ENCODE assay signal across 8 mouse cellular contexts in the genomic region with DNA sequence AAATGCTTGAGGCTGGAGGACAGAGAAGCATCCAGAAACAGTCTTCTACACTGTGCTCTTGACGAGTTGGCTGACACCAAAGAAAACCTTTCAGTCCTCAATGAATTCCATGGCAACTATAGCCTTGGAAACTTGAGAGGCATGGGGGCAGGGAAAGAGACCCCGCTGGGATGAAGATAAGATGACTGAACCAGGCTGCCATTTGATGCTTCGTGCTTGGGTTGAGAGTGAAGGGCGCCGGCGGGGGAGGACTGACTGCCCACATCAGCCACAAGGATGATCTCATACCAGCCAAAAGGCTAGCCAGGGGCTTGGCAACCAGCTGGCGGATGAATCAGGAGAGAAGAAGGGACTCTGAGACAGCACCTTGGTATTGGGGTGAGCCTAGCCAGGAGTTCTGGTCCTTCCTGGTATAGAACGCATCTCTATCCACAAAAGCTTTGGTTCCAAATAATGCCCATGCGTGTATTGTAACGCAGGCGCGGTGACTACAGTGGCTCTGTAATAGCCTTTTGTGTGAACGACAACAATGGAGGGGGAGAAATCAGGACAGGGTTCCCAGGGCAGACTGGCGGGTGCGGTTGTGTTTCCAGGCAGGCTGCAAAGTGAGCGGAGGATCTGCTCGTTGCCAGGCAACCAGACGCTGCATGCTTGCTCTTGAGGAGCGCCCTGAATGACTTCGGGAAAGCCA. TPM values are rescaled to one million over a fixed set of nuclear protein-coding genes. Genes with fewer than 3 reads are reported as not detected.
DNase-seq lines count a peak whose midpoint lies in the region; ATAC-seq and TF ChIP-seq lines count a peak whose summit lies in the region.

No protein-coding gene starts in this region.

- under 1% methylated on average over 20 of the region's 20 CpGs for WGBS in embryonic facial prominence, embryonic 13.5 days
- 6% methylated on average over 20 of the region's 20 CpGs for WGBS in kidney, adult 2 months
- WGBS in limb, embryonic 12.5 days = 2% methylated on average over 20 of the region's 20 CpGs
- WGBS in midbrain, embryonic 16.5 days = under 1% methylated on average over 20 of the region's 20 CpGs

- no peak for TF ChIP-seq POLR2A in kidney, adult 2 months (IDR thresholded peaks at IDR 0.05; ENCODE audit: low read depth, low read length)

- peak; percentile 41 for DNase-seq in heart, adult 8-10 months (ENCODE audit: low spot score)
- peak; percentile 43 for DNase-seq in kidney, adult 2 months
- peak; percentile 77 for DNase-seq in testis, postnatal 10 days (ENCODE audit: low spot score)

- peaks cover 49% of the 10 kb centered on the region for H3K4me1 ChIP-seq in megakaryocyte, embryonic 14.5 days
- H3K4me1 ChIP-seq in embryonic facial prominence, embryonic 13.5 days = peaks cover 12% of the 10 kb centered on the region
- no peaks in the 10 kb centered on the region for H3K4me1 ChIP-seq in kidney, adult 2 months (ENCODE audit: control insufficient read depth, insufficient read depth, low read length)
- H3K4me1 ChIP-seq in limb, embryonic 12.5 days (replicated peaks) = peaks cover 16% of the 10 kb centered on the region
- peaks cover 19% of the 10 kb centered on the region for H3K4me1 ChIP-seq in midbrain, embryonic 16.5 days (ENCODE audit: control insufficient read depth, insufficient read depth, low read length)

- no peaks in the 10 kb centered on the region for H3K9me3 ChIP-seq in megakaryocyte, embryonic 14.5 days
- H3K9me3 ChIP-seq in embryonic facial prominence, embryonic 13.5 days = no peaks in the 10 kb centered on the region
- no peaks in the 10 kb centered on the region for H3K9me3 ChIP-seq in limb, embryonic 12.5 days
- H3K9me3 ChIP-seq in midbrain, embryonic 16.5 days (replicated peaks; ENCODE audit: control insufficient read depth, low read length, poor library complexity, severe bottlenecking) = no peaks in the 10 kb centered on the region

- H3K36me3 ChIP-seq in megakaryocyte, embryonic 14.5 days (replicated peaks; ENCODE audit: low read length) = no peaks in the 10 kb centered on the region
- H3K36me3 ChIP-seq in embryonic facial prominence, embryonic 13.5 days = no peaks in the 10 kb centered on the region
- no peaks in the 10 kb centered on the region for H3K36me3 ChIP-seq in kidney, adult 2 months (ENCODE audit: control insufficient read depth, insufficient read depth, low read length)
- H3K36me3 ChIP-seq in limb, embryonic 12.5 days = no peaks in the 10 kb centered on the region
- no peaks in the 10 kb centered on the region for H3K36me3 ChIP-seq in midbrain, embryonic 16.5 days (ENCODE audit: control insufficient read depth, insufficient read depth, low read length)

- no peak for ATAC-seq in megakaryocyte, adult 5-6 weeks (ENCODE audit: poor library complexity, severe bottlenecking)
- peak; percentile 59 for ATAC-seq in embryonic facial prominence, embryonic 13.5 days (ENCODE audit: insufficient number of reproducible peaks, insufficient read depth, low FRiP score, low TSS enrichment, low read depth)
- ATAC-seq in limb, embryonic 12.5 days (ENCODE audit: insufficient number of reproducible peaks, insufficient read depth, low FRiP score, low TSS enrichment, low read depth) = peak; percentile 72; the same call in 1 of the 2 replicates
- peak; percentile 96 for ATAC-seq in midbrain, embryonic 16.5 days

- no peaks in the 10 kb centered on the region for H3K27me3 ChIP-seq in megakaryocyte, embryonic 14.5 days (replicated peaks)
- no peaks in the 10 kb centered on the region; the same call in 1 of the 2 replicates for H3K27me3 ChIP-seq in embryonic facial prominence, embryonic 13.5 days
- no peaks in the 10 kb centered on the region for H3K27me3 ChIP-seq in kidney, adult 2 months (replicated peaks; ENCODE audit: control insufficient read depth, insufficient read depth, low read length)
- H3K27me3 ChIP-seq in limb, embryonic 12.5 days = peaks cover 12% of the 10 kb centered on the region
- H3K27me3 ChIP-seq in midbrain, embryonic 16.5 days (ENCODE audit: control insufficient read depth, insufficient read depth, low read depth, low read length) = no peaks in the 10 kb centered on the region

- TF ChIP-seq CTCF in kidney, adult 2 months (conservative IDR thresholded peaks at IDR 0.05; ENCODE audit: insufficient read depth, insufficient read length, low read depth, low read length) = no peak

- H3K4me3 ChIP-seq in megakaryocyte, embryonic 14.5 days (replicated peaks) = peak overlapping the region; percentile 4
- peak overlapping the region; percentile 41 for H3K4me3 ChIP-seq in embryonic facial prominence, embryonic 13.5 days
- H3K4me3 ChIP-seq in kidney, adult 2 months (ENCODE audit: insufficient read depth, low read depth, low read length) = no peak overlapping the region
- H3K4me3 ChIP-seq in limb, embryonic 12.5 days (replicated peaks) = peak overlapping the region; percentile 34
- H3K4me3 ChIP-seq in midbrain, embryonic 16.5 days (ENCODE audit: low read depth, low read length) = peak overlapping the region; percentile 35

- H3K9ac ChIP-seq in embryonic facial prominence, embryonic 13.5 days = peak overlapping the region; percentile 53; the same call in 1 of the 2 replicates
- H3K9ac ChIP-seq in limb, embryonic 12.5 days (replicated peaks) = 0 out of 2 replicates have a peak overlapping the region, but pooled peaks have one; percentile 35
- peak overlapping the region; percentile 63 for H3K9ac ChIP-seq in midbrain, embryonic 16.5 days (ENCODE audit: low read depth, low read length)

- H3K27ac ChIP-seq in embryonic facial prominence, embryonic 13.5 days = 0 out of 2 replicates have a peak overlapping the region, but pooled peaks have one; percentile 55
- no peak overlapping the region for H3K27ac ChIP-seq in kidney, adult 2 months (ENCODE audit: insufficient read depth, low read depth, low read length)
- H3K27ac ChIP-seq in limb, embryonic 12.5 days = 0 out of 2 replicates have a peak overlapping the region, but pooled peaks have one; percentile 59
- H3K27ac ChIP-seq in midbrain, embryonic 16.5 days (ENCODE audit: low read length) = peak overlapping the region; percentile 81

- H3K4me2 ChIP-seq in embryonic facial prominence, embryonic 13.5 days = peak overlapping the region; percentile 69
- H3K4me2 ChIP-seq in limb, embryonic 12.5 days = peak overlapping the region; percentile 61
- H3K4me2 ChIP-seq in midbrain, embryonic 16.5 days (ENCODE audit: low read length) = peak overlapping the region; percentile 57

RNA-seq across cellular contexts. Expression of gene Dars, which starts 55.0 kb away (rescaled TPM):
- 31.3 and 132 TPM in 2 replicates for polyA plus RNA-seq in megakaryocyte, embryonic 14.5 days (2012; ENCODE audit: insufficient read depth, low replicate concordance)
- total RNA-seq in megakaryocyte, adult 5-6 weeks (2015) = 101 and 106 TPM in 2 replicates
- 149 and 150 TPM in 2 replicates for total RNA-seq in megakaryocyte, adult 5-6 weeks (2017)
- 152 and 157 TPM in 2 replicates for polyA plus RNA-seq in embryonic facial prominence, embryonic 13.5 days (2015; fragmentation: Nextera tagmentation; extraction: Ambion mirVana)
- total RNA-seq in heart, adult 8-10 months (2022) = 10 to 100 TPM; 64.0 to 71.4 (median 65.7) TPM
- 16.7 and 21.9 TPM in 2 replicates for polyA plus RNA-seq in kidney, adult 2 months (2012; rRNA removed)
- polyA plus RNA-seq in limb, embryonic 12.5 days (2016; fragmentation: Nextera tagmentation; extraction: Ambion mirVana) = 142 and 144 TPM in 2 replicates
- 123 and 124 TPM in 2 replicates for polyA plus RNA-seq in midbrain, embryonic 16.5 days (2015; fragmentation: Nextera tagmentation; extraction: Ambion mirVana)
